Mouse (Mus musculus): Measurements from ENCODE around the gene Mup18. TPM values are rescaled to one million over a fixed set of nuclear protein-coding genes. Genes with fewer than 3 reads are reported as not detected.
"Not testable (repeated sequence)": the region's sequence is repeated elsewhere in the genome, so short reads cannot be mapped to it uniquely, and the experiment has no call there.

The Mup18 gene
- not detected in 2 replicates for polyA plus RNA-seq (2012; rRNA removed)

GRCm38 (mm10) chr4:61674036-61674435 lies at the start of gene Mup18:
Gene Mup18 (minus strand): TSS chr4:61674136.
- whole genome bisulfite sequencing = 92% methylated on average over 2 of the region's 2 CpGs
- H3K27ac ChIP-seq (ENCODE audit: control insufficient read depth, insufficient read depth, low read length); H3K27me3 ChIP-seq (ENCODE audit: control insufficient read depth, insufficient read depth, low read length): not testable (repeated sequence)

DNA sequence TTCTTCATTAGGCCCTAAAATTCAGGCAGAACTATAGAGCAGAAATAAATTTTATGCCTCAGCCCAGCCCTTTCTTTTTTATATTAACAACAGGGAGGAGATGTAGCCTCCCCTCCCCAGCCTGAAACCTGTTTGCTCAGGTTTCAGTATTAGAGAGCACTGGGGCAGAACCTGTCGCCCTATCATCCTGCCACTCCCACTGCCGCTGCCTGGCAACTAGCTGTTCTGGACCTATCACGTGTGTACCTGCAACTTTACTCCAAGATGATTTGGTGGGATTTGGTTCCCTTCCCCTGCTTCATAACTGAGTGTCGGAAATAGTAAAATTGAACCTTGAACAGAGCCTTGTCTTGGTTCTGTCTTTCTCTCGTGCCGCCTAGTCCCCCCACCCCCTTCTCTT lies 40.4 kb upstream of the Mup18 start:
- 88% methylated on average over 6 of the region's 6 CpGs for WGBS
- not testable (repeated sequence) for H3K4me3 ChIP-seq (ENCODE audit: control insufficient read depth, insufficient read depth, low read length); H3K4me1 ChIP-seq (replicated peaks; ENCODE audit: control insufficient read depth, insufficient read depth, low read length); H3K27ac ChIP-seq (ENCODE audit: control insufficient read depth, insufficient read depth, low read length); H3K27me3 ChIP-seq (ENCODE audit: control insufficient read depth, insufficient read depth, low read length); H3K36me3 ChIP-seq (ENCODE audit: control insufficient read depth, insufficient read depth, low read length); DNase-seq

More at GRCm38 (mm10) chr4:61674036-61674435, at the start of gene Mup18:
- not testable (repeated sequence) for DNase-seq; H3K36me3 ChIP-seq (ENCODE audit: control insufficient read depth, insufficient read depth, low read length); H3K4me3 ChIP-seq (ENCODE audit: control insufficient read depth, insufficient read depth, low read length); H3K4me1 ChIP-seq (replicated peaks; ENCODE audit: control insufficient read depth, insufficient read depth, low read length)

Other genes with a start within 250 kb of the Mup18 start
- not detected in 2 replicates for gene Mup15, start 234.4 kb downstream of the Mup18 start, polyA plus RNA-seq (2012; rRNA removed)
- not detected in 2 replicates for gene Mup16, start 154.6 kb downstream of the Mup18 start, polyA plus RNA-seq (2012; rRNA removed)
- 0.24 TPM in 1 of 2 replicates, not detected in the other for gene Mup17, start 78.3 kb downstream of the Mup18 start, polyA plus RNA-seq (2012; rRNA removed)
- 0.22 TPM in 1 of 2 replicates, not detected in the other for gene Mup19, start 108.1 kb upstream of the Mup18 start, polyA plus RNA-seq (2012; rRNA removed)
- not detected in 2 replicates for gene Mup5, start 161.1 kb upstream of the Mup18 start, polyA plus RNA-seq (2012; rRNA removed)

Data from thymus, adult 2 months (tissue).